Mouse (Mus musculus) cerebellum, adult 11 months (tissue): Measurements from ENCODE around the gene Ky.

Experiments
- DNase-seq: peaks from one replicate; pipeline ENCODE4 v3.0.0; 2022

The Ky gene

GRCm38 (mm10) chr9:102504716-102505378 is 703 bp upstream of the Ky start:
- peak; percentile 13 for DNase-seq

- no peak for DNase-seq
Measured at GRCm38 (mm10) chr9:102508315-102508714, 2.8 kb downstream of the Ky start.

DNA sequence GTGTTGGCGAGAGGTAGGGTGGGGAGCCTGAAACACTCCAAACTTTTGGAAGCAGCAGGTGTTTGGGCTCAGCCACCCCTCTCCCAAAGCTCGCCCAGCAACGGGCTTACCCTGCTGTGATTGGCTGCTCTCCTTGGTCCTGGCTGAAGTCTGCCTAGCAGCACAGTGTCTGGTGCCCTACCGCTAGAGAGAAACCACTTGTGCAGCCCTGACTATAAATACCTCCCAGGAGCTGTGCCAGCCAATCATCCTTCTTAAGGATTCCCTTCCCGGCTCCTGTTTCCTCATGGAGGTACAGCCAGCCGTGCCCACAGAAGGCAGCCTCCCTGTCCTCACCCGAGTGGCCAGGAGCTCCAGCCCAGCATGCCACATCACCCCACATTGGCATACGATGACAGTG is 5.9 kb downstream of the Ky start:
- DNase-seq = peak; percentile 17

DNA sequence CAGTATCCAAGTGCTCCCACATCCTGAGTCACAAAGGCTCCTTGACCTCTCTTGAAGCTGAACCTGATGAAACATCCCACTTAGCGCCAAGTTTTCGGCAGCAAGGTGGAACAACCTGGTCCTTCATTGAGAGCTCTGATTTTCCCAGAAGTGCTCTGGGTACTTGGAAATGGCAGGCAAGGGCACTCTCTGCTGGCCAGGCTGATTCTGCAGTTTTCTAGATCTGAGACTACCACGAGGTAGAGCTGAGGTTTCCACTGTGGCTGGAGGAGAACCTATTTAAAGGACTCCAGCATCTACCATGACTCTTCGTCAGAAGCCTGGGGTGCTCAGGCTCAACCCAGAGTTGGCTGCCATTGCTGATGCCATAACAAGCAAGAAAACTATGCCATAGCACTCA is 8.0 kb downstream of the Ky start:
- no peak for DNase-seq

DNA sequence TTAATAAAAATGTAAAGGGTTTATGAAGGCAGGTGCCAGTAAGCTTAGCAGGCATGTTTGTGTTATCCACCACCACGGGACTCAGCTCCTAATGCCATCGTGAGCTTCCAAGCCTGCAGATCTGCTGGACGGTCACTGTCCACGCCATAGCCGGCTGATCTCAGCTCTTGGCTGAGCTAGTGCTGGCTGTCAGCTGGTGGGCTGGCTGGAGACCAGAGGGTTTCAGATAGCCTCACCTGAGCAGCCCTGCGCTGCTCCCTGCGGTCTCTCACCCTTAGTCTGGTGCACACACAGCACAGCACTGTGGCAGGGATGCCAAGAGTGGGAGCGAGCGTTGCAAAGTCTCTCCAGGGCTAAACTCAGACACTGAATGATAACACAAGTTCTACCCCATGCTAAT is 12.9 kb downstream of the Ky start:
- peak; percentile 48 for DNase-seq

- no peak for DNase-seq
Measured at GRCm38 (mm10) chr9:102521396-102521795, 15.8 kb downstream of the Ky start.

DNA sequence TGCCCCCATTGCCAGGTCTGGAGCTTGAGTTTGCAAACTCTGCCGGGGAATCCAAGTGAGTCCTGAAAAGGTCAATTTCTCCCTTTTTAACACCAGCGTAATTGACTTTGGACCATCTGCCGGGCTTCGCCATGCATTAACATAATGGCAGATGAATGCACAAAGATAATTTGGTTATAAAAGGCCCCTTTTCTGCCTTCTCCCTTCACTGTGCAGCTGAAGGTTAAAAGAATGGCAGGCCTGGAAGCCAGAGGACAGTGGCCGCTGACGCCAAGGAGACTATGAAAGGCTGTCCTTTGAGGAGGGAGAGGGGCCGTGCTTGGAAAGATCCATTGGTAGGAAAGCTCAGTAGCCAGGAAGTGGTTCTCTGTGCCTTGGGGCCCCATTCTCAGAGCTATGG is 22.6 kb downstream of the Ky start:
- DNase-seq = no peak

DNA sequence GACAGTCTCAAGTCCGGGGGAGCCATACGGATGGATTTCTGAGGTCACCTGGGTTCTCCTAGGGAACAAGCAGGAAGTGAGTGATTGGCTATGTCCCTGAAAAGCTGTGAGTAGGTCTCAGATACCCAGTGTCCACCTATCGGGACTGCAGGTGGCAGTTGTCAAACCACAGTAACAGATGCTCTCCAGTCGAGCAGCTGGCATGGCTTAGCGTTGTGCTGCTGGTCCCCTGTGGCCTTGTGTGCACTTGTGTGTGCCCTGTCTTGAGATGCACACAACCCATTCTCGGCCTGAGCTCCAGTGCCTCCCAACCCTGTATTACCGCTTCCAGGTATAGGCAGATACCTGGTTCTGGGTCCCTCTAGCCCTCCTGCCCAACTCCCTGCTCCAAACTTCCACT is 23.0 kb downstream of the Ky start:
- no peak for DNase-seq

DNA sequence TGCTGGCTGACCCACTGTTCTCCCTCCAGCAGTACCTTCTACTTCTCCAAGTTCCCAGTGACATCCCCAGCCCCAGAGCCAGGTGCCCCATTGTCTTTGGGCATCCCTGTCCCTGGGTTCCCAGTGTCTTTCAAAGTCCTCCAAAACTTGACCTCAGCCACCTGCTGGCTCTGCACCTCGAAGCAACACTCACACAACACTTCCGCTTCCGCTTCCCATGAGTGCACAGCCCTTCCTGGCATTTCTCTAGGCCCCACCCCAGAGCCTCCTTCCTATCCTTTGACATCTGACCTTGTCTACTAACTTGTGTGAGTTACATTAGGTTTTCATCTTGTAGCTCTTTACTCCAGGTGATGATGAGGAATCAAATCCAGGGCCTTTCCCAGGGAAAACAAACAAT is 23.5 kb downstream of the Ky start:
- no peak for DNase-seq

DNA sequence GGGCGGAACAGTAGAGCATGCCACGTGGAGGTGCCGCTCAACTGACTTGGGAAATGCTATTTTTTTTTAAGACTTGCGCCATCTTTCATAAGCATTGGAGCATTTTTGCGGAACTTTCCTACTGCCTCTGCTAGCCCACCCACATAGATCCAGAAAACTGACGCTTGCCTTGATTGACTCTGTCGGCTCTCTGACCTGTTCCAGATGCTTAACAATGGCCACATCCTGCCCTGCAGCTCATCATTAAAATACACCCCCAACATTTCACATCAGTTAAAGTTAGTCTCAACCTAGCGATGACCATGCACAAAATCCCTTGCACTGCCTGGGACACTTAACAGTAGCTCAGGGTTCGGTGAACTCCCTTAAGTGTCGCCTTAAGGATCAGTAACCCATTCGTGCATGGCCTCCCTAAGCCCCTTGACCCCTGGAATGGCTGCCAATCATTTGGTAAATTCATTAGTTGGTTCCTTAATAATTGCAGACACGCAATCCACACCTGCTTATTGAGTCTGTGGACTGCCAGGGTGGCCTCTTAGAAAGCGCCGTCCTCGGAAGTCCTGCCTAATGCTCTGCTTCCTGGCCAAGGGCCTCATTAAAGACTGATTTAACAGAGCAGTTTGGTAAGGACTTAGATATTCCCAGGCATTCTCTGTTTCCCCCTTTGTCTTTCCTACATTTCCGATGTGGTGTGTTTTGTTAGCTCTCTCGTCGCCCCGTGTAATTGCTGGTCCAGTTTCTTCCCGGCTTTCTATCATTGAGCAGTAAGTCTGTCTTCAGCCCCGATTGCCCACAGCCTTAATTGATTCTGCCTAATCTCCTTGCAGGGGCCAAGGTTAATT is 25.7 kb downstream of the Ky start:
- no peak for DNase-seq

GRCm38 (mm10) chr9:102536968-102537367 is 31.4 kb downstream of the Ky start:
- DNase-seq = no peak

GRCm38 (mm10) chr9:102539699-102540098 is 34.1 kb downstream of the Ky start:
- DNase-seq = no peak

GRCm38 (mm10) chr9:102541666-102542065 is 36.1 kb downstream of the Ky start:
- DNase-seq = no peak

DNA sequence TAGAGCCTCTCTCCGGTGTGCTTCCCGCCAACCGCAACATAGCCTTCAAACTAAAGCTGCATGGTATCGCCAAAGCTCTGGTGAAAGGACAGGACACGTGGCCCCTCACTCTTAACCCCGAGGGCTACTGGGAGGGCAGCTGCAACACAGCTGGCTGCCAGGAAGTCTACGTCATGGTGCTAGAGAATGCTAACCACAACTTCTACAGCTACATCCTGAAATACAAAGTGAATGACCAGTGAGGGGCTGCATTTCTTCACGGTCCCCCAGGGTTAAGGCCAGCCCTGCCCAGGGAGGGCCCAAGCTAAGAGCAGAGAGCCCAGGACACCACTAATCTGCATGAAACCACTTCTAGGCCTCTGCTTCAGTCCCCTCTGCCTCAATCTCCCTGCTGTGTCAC is 37.0 kb downstream of the Ky start:
- DNase-seq = no peak

DNA sequence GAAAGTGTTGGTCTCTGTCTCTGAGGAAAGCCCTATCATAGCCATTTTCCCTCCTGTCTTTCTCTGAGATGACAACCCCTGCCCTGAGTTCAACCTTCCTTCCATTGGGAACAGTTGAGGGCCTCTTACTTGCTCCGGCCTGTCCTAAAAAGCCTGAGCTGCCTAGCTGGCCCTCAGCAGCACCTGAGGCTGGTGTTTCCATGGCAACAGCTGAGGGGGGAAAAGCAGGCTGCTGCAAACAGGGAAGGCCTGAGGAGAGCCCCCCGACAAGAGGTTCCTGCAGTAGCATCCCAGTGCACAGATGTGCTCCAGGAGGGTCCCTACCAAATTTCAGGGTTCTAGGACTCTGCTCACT is 38.2 kb downstream of the Ky start:
- DNase-seq = no peak

- DNase-seq = no peak
Measured at GRCm38 (mm10) chr9:102544116-102544772, 38.7 kb downstream of the Ky start.

DNA sequence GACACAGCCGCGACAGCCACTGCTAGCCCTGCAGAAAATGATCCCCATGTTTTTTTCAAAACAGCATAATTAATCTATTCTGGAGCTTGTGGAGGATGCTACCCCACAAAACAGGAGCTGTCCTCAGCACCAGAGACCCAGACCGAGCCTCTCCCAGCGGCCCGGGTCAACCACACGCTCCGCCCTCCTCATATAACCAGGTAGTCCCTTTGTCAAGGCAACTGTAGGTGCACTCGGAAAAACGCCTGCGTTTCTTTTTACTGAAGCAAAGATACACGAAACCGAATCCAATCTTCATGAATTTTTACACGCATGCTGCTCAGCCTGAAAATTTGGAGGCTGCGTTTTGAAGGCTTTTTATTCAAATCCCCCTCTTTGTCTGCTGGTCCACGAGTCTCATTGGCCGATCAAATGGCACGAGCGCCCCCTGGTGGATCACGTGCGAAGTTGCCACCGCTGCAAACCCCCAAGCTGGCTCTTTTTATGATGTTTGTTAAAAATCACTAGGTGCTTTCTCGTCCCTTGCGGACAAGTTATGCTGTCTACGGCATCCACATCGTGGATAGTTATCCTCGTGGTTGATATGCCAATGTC is 39.3 kb downstream of the Ky start:
- peak; percentile 78 for DNase-seq

DNA sequence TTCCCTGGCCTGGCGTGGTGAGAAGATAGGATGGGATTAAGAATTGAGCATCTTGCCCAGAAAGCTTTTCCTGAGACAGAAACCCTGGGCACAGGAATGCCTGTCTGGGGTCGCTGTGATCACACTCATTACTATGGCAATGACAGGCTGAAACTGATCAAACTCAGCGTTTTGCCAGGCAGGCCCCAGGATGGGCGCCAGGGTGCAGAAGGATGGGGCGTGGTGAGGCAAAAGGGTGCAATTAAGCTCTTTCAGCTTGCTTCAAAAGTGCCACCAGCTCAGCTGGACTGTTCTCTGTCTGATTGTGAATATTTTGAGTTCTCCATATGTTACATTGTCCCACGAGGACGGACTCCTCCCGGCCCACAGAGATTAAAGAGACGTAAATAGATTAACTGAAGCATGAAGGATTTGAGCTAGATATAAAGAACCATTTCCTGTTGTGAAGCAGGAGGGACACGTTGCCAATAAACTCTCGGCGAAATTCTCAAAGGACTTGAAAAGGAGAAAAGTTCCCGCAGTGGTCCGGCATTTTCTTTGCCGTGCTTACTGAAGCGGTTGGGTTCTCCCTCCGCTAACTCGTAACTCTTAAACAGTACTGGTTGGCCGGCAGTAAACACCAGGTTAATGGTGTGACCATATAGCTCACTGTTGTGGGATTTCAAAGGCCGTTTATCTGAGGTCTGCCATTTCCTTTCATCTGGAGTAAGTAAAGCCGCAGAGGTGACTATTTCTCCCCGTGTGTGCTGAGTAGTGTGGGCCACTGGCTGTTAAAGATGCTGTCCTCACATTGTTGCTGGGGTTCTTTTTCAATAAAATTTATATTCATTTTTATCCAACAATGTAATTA is 40.1 kb downstream of the Ky start:
- DNase-seq = no peak

DNA sequence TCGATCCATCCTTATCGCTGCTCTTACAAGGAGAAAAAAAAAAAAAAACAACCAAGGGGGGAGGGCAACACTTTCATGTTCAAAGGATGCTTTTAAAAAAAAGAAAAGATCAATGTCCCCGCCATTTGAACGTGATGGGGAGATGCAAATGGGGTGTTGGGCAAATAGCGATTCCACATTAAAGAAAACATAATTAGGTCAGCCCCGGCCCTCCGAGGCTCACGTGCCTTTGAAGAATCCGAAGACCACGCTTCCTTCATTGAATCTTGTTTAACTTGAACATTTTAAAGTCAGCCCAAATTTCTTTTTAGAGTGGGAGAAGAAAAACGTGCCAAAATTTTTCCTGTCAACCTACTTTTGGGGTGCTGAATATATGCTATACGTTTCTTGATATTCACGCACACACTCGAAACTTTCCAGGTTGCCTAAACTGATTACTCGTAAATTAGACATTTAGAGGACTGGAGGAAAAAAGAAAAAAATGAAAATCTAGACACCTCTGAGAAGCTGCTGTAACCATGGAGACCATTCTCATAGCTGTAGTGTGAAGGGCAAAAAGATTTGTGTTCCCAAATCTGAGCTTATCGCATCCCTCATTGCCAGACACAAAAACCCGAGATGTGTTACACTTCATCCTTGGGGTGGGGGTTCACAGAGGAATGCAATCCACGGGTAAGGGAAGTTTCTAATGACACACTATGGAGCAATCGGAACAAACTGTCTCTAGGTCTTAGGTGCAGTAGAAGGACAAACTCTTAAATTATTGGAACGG is 40.9 kb downstream of the Ky start:
- DNase-seq = no peak

- DNase-seq = no peak
Measured at GRCm38 (mm10) chr9:102547028-102547354, 41.4 kb downstream of the Ky start.

DNA sequence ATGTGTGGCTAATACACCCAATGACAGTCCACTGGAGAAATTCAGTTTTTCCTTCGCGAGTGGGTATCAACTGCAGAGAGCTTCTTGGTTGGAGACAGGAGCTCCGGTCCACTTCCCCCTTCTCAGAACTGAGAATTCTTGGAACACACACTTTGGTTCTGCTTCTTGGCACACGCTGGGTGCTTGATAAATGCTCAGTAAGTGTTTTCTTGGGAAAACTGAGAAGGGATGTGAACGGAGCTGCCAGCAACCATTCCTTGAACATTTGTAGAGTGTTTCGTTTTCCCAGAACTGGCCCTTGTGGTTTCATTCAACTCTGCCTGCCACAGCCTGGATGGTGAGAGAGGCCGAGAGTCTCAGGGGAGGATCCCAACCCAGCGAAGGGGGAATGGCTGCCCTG is 43.7 kb downstream of the Ky start:
- no peak for DNase-seq

DNA sequence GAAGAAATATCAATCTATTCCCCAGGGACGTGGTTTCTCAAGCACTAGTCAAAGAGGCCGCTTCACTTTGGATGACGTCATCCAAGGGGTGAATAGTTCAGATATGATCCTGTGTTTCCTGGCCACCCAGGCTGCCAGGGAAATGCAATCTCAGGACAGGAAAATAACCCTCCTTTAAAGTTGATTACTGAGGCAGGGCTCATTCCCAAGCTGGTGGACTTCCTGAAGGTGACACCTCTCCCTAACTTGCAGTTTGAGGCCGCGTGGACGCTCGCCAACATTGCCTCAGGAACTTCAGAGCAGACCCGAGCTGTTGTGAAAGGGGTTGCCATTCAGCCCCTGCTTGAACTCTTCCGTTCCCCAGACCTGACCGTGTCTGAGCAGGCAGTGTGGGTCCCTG is 46.2 kb downstream of the Ky start:
- no peak for DNase-seq
